Comparison of ENCODE assay signal across 28 mouse cellular contexts in genomic region chr19:46449261-46450005, GRCm38 (mm10). TPM values are rescaled to one million over a fixed set of nuclear protein-coding genes. Genes with fewer than 3 reads are reported as not detected.
DNase-seq lines count a peak whose midpoint lies in the region; ATAC-seq lines count a peak whose summit lies in the region.
"Had no signal": no experiment of that assay in that cellular context is flagged by ENCODE, and none has a peak within 500 bp of the region (broad histone marks: within the 10 kb centered on the region; RNA-seq: fewer than 3 reads in every experiment).

No protein-coding gene starts in this region.

- H3K27me3 ChIP-seq in midbrain, embryonic 13.5 days: no peaks in the 10 kb centered on the region
- no peaks in the 10 kb centered on the region for H3K27me3 ChIP-seq in midbrain, embryonic 16.5 days (ENCODE audit: control insufficient read depth, insufficient read depth, low read depth, low read length)
- H3K27me3 ChIP-seq in embryonic facial prominence, embryonic 13.5 days: no peaks in the 10 kb centered on the region
- H3K27me3 ChIP-seq: CH12.LX; heart, embryonic 15.5 days; intestine, embryonic 15.5 days; limb, embryonic 13.5 days; liver, embryonic 13.5 days; midbrain, embryonic 15.5 days; stomach, embryonic 15.5 days had no signal

- H3K9me3 ChIP-seq in midbrain, embryonic 13.5 days: no peaks in the 10 kb centered on the region
- no peaks in the 10 kb centered on the region for H3K9me3 ChIP-seq in midbrain, embryonic 16.5 days (replicated peaks; ENCODE audit: control insufficient read depth, low read length, poor library complexity, severe bottlenecking)
- H3K9me3 ChIP-seq in embryonic facial prominence, embryonic 13.5 days: no peaks in the 10 kb centered on the region
- H3K9me3 ChIP-seq: G1E; heart, embryonic 15.5 days; intestine, embryonic 15.5 days; limb, embryonic 13.5 days; liver, embryonic 13.5 days; midbrain, embryonic 15.5 days; stomach, embryonic 15.5 days had no signal

- H3K4me1 ChIP-seq in midbrain, embryonic 13.5 days (replicated peaks): peaks cover 42% of the 10 kb centered on the region
- peaks cover 10% of the 10 kb centered on the region for H3K4me1 ChIP-seq in midbrain, embryonic 16.5 days (ENCODE audit: control insufficient read depth, insufficient read depth, low read length)
- peaks cover 53% of the 10 kb centered on the region for H3K4me1 ChIP-seq in embryonic facial prominence, embryonic 13.5 days

- WGBS in midbrain, embryonic 13.5 days: 86% methylated on average over 7 of the region's 7 CpGs
- 85% methylated on average over 7 of the region's 7 CpGs for WGBS in midbrain, embryonic 16.5 days
- 88% methylated on average over 7 of the region's 7 CpGs for WGBS in embryonic facial prominence, embryonic 13.5 days

- no peak overlapping the region for H3K27ac ChIP-seq in midbrain, embryonic 13.5 days
- no peak overlapping the region for H3K27ac ChIP-seq in midbrain, embryonic 16.5 days (ENCODE audit: low read length)
- H3K27ac ChIP-seq in embryonic facial prominence, embryonic 13.5 days: no peak overlapping the region
- H3K27ac ChIP-seq: heart, embryonic 15.5 days; intestine, embryonic 15.5 days; liver, embryonic 13.5 days; midbrain, embryonic 15.5 days; stomach, embryonic 15.5 days had no signal

- DNase-seq in heart, adult 11 months: peak; percentile 89
- DNase-seq in heart, postnatal 36 days: no peak
- no peak for DNase-seq in cerebellum, postnatal 36 days
- no peak for DNase-seq in adrenal gland, postnatal 10 days
- DNase-seq: adrenal gland, postnatal 14 days; B cell, adult 2 months; cerebellum, adult 8-10 months; gastrocnemius, postnatal 36 days; kidney, adult 9 months; kidney, postnatal 25 days; liver, embryonic 13.5 days; lung, adult 2 months; lung, postnatal 14 days; right cerebral cortex, adult 18-20 months; right cerebral cortex, postnatal 4 days; thymus, postnatal 25 days had no signal

- H3K36me3 ChIP-seq in midbrain, embryonic 13.5 days: peaks cover 24% of the 10 kb centered on the region
- H3K36me3 ChIP-seq in midbrain, embryonic 16.5 days (ENCODE audit: control insufficient read depth, insufficient read depth, low read length): no peaks in the 10 kb centered on the region
- peaks cover 32% of the 10 kb centered on the region for H3K36me3 ChIP-seq in embryonic facial prominence, embryonic 13.5 days
- H3K36me3 ChIP-seq: heart, embryonic 15.5 days; midbrain, embryonic 15.5 days had no signal

- peak overlapping the region; percentile 23; the same call in 1 of the 2 replicates for H3K9ac ChIP-seq in midbrain, embryonic 13.5 days (replicated peaks)
- H3K9ac ChIP-seq in midbrain, embryonic 16.5 days (ENCODE audit: low read depth, low read length): no peak overlapping the region
- H3K9ac ChIP-seq in embryonic facial prominence, embryonic 13.5 days: peak overlapping the region; percentile 32; the same call in 1 of the 2 replicates
- H3K9ac ChIP-seq: heart, embryonic 15.5 days; intestine, embryonic 15.5 days; limb, embryonic 13.5 days; liver, embryonic 13.5 days; midbrain, embryonic 15.5 days; stomach, embryonic 15.5 days had no signal

- H3K4me2 ChIP-seq in midbrain, embryonic 13.5 days (replicated peaks): no peak overlapping the region
- no peak overlapping the region for H3K4me2 ChIP-seq in midbrain, embryonic 16.5 days (ENCODE audit: low read length)
- H3K4me2 ChIP-seq in embryonic facial prominence, embryonic 13.5 days: no peak overlapping the region
- H3K4me2 ChIP-seq: heart, embryonic 15.5 days; intestine, embryonic 15.5 days; limb, embryonic 13.5 days; liver, embryonic 13.5 days; midbrain, embryonic 15.5 days; stomach, embryonic 15.5 days had no signal

- intact Hi-C loops in heart, postnatal 36 days (cut with DNase I): loop anchor here (10.0 kb wide), 1 partner anchor 145 kb away; the partner anchor contains the start of gene Nfkb2

- ATAC-seq in midbrain, embryonic 13.5 days: no peak
- ATAC-seq in midbrain, embryonic 16.5 days: no peak
- ATAC-seq in embryonic facial prominence, embryonic 13.5 days (ENCODE audit: insufficient number of reproducible peaks, insufficient read depth, low FRiP score, low TSS enrichment, low read depth): no peak
- ATAC-seq: forebrain, embryonic 14.5 days; intestine, embryonic 15.5 days; midbrain, embryonic 15.5 days had no signal

- no peak overlapping the region for H3K4me3 ChIP-seq in midbrain, embryonic 13.5 days (replicated peaks)
- no peak overlapping the region for H3K4me3 ChIP-seq in midbrain, embryonic 16.5 days (ENCODE audit: low read depth, low read length)
- H3K4me3 ChIP-seq in embryonic facial prominence, embryonic 13.5 days: no peak overlapping the region
- H3K4me3 ChIP-seq: heart, embryonic 15.5 days; intestine, embryonic 15.5 days; limb, embryonic 13.5 days; liver, embryonic 13.5 days; midbrain, embryonic 15.5 days; myocyte; stomach, embryonic 15.5 days had no signal

RNA-seq across cellular contexts. Expression of gene Trim8, which starts 52.1 kb away (rescaled TPM):
- 10 to 100 TPM; 38.7 to 40.0 TPM for total RNA-seq in heart, postnatal 36 days (2021)
- 27.7 and 33.0 TPM in 2 replicates for polyA plus RNA-seq in midbrain, embryonic 13.5 days (2015; fragmentation: Nextera tagmentation; extraction: Ambion mirVana)
- 25.9 and 26.8 TPM in 2 replicates for polyA plus RNA-seq in midbrain, embryonic 16.5 days (2015; fragmentation: Nextera tagmentation; extraction: Ambion mirVana)
- polyA plus RNA-seq in embryonic facial prominence, embryonic 13.5 days (2015; fragmentation: Nextera tagmentation; extraction: Ambion mirVana): 16.7 and 17.6 TPM in 2 replicates
- 10 to 100 TPM; 37.9 to 41.6 TPM for total RNA-seq in adrenal gland, postnatal 10 days (2021)

RNA-seq across cellular contexts. Expression of gene Sufu, which starts 52.7 kb away (rescaled TPM):
- 10 to 100 TPM; 10.8 to 12.7 TPM for total RNA-seq in heart, postnatal 36 days (2021)
- 27.7 and 28.6 TPM in 2 replicates for polyA plus RNA-seq in midbrain, embryonic 13.5 days (2015; fragmentation: Nextera tagmentation; extraction: Ambion mirVana)
- 19.0 and 22.5 TPM in 2 replicates for polyA plus RNA-seq in midbrain, embryonic 16.5 days (2015; fragmentation: Nextera tagmentation; extraction: Ambion mirVana)
- polyA plus RNA-seq in embryonic facial prominence, embryonic 13.5 days (2015; fragmentation: Nextera tagmentation; extraction: Ambion mirVana): 38.5 and 39.3 TPM in 2 replicates
- 10 to 100 TPM; 21.5 to 23.4 TPM for total RNA-seq in adrenal gland, postnatal 10 days (2021)

RNA-seq across cellular contexts. Expression of gene Actr1a, which starts 53.9 kb away (rescaled TPM):
- 10 to 100 TPM; 88.4 to 97.0 TPM for total RNA-seq in heart, postnatal 36 days (2021)
- 331 and 333 TPM in 2 replicates for polyA plus RNA-seq in midbrain, embryonic 13.5 days (2015; fragmentation: Nextera tagmentation; extraction: Ambion mirVana)
- 378 and 383 TPM in 2 replicates for polyA plus RNA-seq in midbrain, embryonic 16.5 days (2015; fragmentation: Nextera tagmentation; extraction: Ambion mirVana)
- 139 and 160 TPM in 2 replicates for polyA plus RNA-seq in embryonic facial prominence, embryonic 13.5 days (2015; fragmentation: Nextera tagmentation; extraction: Ambion mirVana)
- 100 to 1,000 TPM; 100 to 106 TPM for total RNA-seq in adrenal gland, postnatal 10 days (2021)
